Mouse (Mus musculus): ENCODE data around the gene Qars.

Qars gene

DNA sequence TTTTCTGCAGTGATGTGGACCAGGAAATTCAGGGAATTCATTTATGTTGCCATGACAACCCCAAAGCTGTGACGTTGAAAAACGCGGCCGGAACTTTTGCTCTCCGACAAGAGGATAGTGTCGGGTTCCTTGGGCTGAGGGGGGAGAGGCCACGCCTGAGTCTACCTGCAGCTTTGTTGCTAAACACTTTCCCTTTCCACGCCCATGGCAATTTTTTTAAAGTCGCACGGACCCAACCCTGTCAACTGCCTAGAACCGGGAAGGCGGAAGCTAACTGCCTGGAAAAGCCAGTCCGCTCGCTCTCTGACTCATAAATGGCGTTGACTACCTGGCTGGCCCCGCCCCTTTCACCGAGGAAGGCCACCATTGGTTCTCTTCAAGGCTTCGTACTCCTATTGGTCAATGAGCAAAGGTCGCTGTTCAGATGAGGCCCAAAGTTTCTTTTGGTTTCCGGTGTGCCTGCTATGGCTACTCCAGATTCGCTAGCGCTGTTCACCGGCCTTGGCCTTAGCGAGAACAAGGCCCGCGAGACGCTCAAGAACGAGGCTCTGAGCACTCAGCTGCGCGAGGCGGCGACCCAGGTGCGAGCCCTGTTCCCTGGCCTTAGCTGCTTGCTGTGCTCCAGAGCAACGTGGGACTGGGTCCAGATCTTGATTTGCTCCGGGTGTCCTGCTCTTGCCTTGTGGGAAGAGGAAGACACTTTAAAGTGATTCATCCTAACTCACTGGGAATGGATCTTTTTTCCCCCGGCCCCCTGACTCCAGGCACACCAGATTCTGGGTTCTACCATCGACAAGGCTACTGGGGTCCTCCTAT is at the start of gene Qars:
Gene Qars, plus strand, starts transcription at position 88 of the 816 bp plus-strand sequence.
- DNase-seq (ENCODE audit: low spot score), result peak; percentile 95

GRCm38 (mm10) chr9:108459939-108460318 is 47.6 kb upstream of the Qars start:
- no peak for DNase-seq (ENCODE audit: low spot score)

DNA sequence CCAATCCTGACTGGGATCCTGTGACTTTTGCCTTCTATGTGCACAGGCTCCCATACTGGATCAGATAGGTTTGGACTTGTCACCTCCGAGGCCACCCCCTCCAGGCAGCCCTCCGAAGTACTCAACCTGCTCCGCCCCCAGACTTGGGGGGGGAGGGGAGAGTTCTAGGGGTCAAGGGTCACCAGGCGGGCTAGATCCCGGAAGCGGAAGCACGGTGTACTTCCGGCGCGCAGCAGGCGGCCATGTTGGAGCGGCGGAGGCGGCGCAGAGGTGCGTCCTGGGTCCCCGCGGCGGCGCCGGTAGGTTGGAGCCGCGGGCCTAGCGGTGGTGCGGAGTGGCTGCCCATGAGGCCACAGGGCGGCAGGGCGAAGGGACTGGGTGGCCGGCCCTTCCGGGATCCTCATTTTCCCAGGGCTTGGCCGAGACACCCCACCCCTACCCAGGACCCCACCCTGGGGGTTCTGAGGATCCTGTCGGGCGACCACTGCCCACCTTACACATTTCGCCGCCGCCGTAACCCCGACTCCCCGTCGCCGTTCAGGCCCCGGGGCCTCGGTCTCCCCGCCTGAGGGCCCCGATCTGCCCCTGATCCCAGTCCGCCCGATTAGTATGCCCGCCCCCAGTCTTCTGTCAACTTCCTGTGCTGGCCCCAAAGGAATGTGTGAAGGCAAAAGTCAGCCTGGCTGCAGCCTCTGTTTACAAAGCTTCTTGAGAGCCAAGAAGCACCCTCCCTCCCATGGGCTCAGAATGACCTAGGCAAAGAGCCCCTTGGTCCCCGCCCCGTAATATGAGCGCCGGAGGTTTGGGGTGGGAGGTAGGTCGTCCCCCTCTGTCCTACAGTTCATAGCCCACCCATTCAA is 47.0 kb upstream of the Qars start, which contains the start of gene Ccdc71:
Gene Ccdc71, plus strand, starts transcription at position 209 of the 860 bp plus-strand sequence.
- DNase-seq (ENCODE audit: low spot score), result peak; percentile 84

DNA sequence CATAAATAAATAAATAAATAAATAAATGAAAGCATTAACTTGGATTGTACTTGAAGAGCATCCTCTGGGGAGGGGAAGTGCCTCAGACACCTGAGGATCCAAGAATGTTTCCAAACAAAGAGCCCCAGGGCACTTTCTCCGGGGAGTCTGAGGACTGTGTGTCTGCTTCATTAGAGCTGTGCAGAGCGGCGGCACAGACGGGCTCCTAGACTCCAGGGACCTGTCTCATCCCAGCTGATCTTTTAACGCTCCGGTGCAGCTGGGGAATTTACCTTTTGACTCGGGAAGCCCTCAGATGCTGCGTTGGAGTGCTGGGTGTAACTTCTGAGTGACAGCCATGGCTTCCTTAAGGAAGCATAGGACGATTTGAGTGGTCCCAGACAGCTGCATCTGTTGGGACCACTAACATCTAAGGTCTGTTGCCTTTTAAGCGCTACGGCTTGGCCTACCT is 46.3 kb upstream of the Qars start, which contains the start of gene Klhdc8b:
Gene Klhdc8b, minus strand, starts transcription at position 401 of the 451 bp plus-strand sequence.
- DNase-seq (ENCODE audit: low spot score), result peak; percentile 22

GRCm38 (mm10) chr9:108461675-108462074 is 45.8 kb upstream of the Qars start:
- no peak for DNase-seq (ENCODE audit: low spot score)

- no peak for DNase-seq (ENCODE audit: low spot score)
These were observed 45.3 kb upstream of the Qars start for GRCm38 (mm10) chr9:108462192-108462591.

- DNase-seq (ENCODE audit: low spot score), result no peak
These were observed 43.8 kb upstream of the Qars start for GRCm38 (mm10) chr9:108463713-108464112.

DNA sequence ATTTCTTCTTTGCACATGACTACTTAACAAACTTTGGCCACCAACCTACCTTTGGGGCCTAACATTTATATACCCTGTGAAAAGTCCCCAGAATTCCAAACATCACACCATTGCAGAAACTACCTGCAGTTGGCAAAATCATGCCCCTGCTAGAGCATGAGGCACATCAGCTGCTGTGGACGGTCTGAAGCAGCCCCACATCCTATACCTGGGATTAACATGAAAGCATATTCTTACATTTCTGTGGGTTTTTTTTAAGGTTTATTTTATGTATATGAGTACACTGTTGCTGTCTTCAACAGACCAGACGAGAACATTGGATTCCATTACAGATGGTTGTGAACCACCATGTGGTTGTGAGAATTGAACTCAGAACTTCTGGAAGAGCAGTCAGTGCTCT is 41.3 kb upstream of the Qars start:
- no peak for DNase-seq (ENCODE audit: low spot score)

DNA sequence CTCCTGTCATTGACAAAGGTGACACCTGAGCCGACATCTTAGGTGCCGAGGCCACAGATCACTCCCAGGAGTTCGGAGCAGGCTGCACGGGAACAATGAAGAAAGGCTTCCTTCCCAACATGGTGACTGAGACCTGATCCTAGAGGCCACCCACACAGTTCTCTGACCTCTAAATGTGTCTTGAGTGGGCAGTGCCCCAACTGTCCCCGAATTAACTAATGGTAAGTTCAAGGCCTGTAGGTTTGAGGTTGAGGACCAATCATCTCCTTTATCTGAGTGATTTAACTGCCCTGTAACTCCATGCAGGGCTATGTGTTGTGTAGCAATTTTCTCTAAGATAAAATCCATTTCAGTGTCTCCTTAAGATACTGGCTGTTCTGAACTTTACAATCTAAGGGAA is 38.1 kb upstream of the Qars start:
- no peak for DNase-seq (ENCODE audit: low spot score)

GRCm38 (mm10) chr9:108469845-108470244 is 37.7 kb upstream of the Qars start:
- no peak for DNase-seq (ENCODE audit: low spot score)

DNA sequence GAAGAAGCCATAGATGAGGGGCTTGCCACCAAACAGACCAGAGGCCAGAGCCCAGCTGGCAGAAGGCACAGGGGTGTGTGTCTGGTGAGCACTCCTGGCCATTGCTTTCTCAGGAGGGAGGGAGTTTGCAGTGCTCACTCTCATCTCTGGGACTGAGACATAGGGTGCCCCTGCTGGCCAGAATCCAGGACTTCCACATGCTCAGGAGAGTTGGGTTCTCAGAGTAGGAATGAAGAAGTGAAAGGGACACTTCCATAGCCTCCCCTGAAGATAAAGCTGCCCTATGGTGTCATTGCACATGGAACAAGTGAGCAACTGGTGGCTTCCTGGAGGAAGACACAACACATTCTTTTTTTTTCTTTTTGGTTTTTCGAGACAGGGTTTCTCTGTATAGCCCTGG is 33.0 kb upstream of the Qars start:
- DNase-seq (ENCODE audit: low spot score), result no peak

DNA sequence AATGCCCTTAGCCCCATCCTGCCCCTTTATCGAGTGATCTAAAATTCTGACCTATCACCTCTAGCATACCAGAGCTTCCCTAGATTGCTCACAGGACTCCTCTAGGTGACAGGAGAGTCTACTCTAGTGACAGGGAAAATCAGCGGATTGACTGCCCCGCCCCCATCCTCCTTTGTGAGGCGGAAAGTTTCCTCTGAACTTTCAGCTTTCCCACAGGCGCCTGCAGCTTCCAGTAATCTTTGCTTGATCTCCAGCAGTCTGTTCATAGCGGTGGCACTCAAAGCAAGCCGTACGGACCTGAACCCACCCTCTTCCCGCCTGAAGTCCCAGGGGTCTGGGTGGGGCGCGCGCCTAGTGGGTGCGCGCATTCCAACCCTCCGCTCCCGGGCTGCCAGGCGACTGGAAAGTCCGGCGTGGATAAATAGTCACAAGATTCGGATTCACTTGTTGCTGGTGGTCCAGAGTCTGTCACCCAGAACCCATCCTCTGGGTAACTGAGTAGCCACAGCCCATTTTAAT is 28.8 kb upstream of the Qars start:
- peak; percentile 72 for DNase-seq (ENCODE audit: low spot score)

DNA sequence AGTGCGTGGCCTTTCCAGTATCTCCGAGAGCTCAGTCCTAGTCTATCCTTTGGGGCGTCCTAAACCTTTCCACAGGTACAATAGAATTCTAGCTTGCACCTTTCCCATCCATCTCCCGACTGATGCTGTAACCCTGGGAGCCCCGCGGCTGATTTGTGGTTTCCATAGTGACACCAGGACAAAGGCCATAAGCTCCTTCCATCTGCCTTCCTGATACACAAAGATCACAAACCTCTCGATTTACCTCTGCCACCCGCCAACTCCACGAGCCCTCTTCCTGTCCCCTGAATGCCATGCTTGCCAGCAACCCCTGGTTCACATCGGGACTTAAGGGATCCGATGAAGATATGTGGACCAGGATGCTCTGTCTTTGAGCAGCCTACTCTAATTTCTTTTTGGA is 28.3 kb upstream of the Qars start:
- DNase-seq (ENCODE audit: low spot score), result peak; percentile 39

- DNase-seq (ENCODE audit: low spot score), result peak; percentile 81
These were observed 27.7 kb upstream of the Qars start, which contains the start of gene Lamb2 for GRCm38 (mm10) chr9:108479721-108480351. Lamb2 (plus strand) TSS chr9:108479736.

GRCm38 (mm10) chr9:108480813-108481519 is 26.5 kb upstream of the Qars start:
- no peak for DNase-seq (ENCODE audit: low spot score)

DNA sequence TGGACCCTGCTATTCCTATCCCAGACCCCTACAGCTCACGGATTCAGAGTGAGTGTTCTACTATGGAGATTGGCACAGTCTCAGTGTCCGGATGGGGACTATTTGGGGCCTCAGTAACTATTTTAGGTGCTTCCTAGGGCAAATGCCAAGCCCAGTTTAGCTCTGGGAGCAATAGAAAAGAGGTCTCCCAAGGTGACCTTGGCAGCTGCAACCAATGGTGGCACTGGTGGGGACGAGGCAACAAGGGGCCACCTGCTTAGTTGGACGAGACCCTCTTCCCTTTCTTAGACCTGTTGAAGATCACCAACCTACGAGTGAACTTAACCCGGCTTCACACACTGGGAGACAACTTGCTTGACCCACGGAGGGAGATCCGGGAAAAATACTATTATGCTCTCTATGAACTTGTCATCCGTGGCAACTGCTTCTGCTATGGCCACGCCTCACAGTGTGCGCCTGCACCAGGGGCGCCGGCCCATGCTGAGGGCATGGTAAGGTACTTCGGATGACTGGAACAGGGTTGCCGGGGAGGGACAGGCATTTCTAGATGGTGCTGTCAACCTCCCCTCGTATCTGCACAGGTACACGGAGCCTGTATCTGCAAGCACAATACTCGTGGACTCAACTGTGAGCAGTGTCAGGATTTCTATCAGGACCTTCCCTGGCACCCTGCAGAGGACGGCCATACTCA is 25.8 kb upstream of the Qars start:
- no peak for DNase-seq (ENCODE audit: low spot score)

DNA sequence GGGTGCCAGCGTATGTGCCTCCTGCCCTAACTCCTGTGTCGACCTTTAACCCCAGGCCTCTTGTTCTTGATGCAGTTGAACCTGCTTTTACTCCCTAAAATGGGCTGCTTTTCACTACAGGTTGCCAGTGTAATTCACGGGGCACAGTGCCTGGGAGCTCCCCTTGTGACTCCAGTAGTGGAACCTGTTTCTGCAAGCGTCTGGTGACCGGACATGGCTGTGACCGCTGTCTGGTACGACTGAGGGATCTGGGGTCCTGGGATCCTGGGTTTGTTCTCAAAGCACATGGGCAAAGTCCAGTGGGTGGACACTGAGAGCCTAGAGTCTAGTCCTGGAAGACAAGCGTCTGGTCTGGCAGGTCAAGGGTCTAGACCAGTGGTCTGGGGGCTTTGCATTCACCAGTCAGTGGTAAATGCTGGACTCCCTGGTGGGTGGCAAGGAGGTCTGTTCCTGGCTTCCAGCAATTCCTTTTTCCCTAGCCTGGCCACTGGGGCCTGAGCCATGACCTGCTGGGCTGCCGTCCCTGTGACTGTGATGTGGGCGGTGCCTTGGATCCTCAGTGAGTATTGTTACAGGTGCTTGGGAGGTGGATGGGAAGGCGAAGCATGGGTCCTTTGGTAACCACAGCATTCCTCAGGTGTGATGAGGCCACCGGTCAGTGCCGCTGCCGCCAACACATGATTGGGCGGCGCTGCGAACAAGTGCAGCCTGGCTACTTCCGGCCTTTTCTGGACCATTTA is 24.3 kb upstream of the Qars start:
- no peak for DNase-seq (ENCODE audit: low spot score)

DNA sequence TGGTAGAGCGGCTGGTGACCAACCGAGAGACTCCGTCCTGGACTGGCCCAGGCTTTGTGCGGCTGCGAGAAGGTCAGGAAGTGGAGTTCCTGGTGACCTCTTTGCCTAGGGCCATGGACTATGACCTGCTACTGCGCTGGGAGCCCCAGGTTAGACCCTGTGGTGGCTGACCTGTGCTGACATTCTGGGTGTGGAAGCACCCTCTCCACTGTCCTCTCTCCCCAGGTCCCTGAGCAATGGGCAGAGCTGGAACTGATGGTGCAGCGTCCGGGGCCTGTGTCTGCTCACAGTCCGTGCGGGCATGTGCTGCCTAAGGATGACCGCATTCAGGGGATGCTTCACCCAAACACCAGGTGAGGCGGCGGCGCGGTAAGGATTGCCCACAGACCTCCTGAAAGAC is 23.5 kb upstream of the Qars start:
- DNase-seq (ENCODE audit: low spot score), result no peak

DNA sequence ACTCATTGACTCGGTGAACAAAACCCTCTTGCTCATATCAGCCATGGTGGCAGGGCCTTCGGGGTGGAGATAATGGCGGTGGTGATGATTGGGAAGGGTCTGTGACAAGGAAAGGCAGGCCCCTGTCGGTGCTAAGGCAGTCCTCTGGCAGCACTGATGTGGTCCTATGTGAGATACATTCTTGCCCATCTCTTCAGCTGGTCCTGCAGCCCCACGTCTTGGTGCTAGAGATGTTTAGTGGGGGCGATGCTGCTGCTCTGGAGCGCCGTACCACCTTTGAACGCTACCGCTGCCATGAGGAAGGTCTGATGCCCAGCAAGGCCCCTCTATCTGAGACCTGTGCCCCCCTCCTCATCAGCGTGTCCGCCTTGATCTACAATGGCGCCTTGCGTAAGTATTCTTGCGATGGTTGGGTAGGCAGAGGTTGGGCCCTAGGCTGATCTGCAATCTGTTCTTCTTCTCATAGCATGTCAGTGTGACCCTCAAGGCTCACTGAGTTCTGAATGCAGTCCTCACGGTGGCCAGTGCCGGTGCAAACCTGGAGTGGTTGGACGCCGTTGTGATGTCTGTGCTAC is 22.1 kb upstream of the Qars start:
- no peak for DNase-seq (ENCODE audit: low spot score)

Measured in MN1 (cell line).